Mouse (Mus musculus) lung, embryonic 16.5 days (tissue): Measurements from ENCODE around the gene Ccl7. TPM values are rescaled to one million over a fixed set of nuclear protein-coding genes. Genes with fewer than 3 reads are reported as not detected.

Experiments used
- ATAC-seq: fragments of 200-750 bp; cut with Nextera tagmentation; 2 replicates; pipeline ENCODE4 v1.8.0; 2017; ENCODE audit warnings: low read depth, mild to moderate bottlenecking, moderate library complexity
- H3K27ac ChIP-seq: fragments of 300-500 bp; sonication (generic); 2 replicates; pipeline ENCODE4 v1.5.1; 2014; ENCODE audit warnings: mild to moderate bottlenecking, control low read depth, low read length
- H3K27me3 ChIP-seq: fragments of 300-500 bp; sonication (generic); 2 replicates; pipeline ENCODE4 v1.6.1; 2014; ENCODE audit warnings: low read depth, low read length, mixed read lengths; ENCODE audit not compliant: control insufficient read depth, insufficient read depth
- H3K36me3 ChIP-seq: fragments of 300-500 bp; sonication (generic); 2 replicates; pipeline ENCODE4 v1.6.1; 2014; ENCODE audit warnings: low read length; ENCODE audit not compliant: control insufficient read depth, insufficient read depth
- H3K4me1 ChIP-seq: fragments of 300-500 bp; sonication (generic); replicated peaks from 2 replicates; pipeline ENCODE4 v1.6.1; 2014; ENCODE audit warnings: low read length, mixed read lengths; ENCODE audit not compliant: control insufficient read depth, insufficient read depth
- H3K4me2 ChIP-seq: fragments of 300-500 bp; sonication (generic); 2 replicates; pipeline ENCODE4 v1.6.1; 2014; ENCODE audit warnings: low read depth, low read length, control low read depth
- H3K4me3 ChIP-seq: fragments of 300-500 bp; sonication (generic); 2 replicates; pipeline ENCODE4 v1.5.1; 2014; ENCODE audit warnings: mild to moderate bottlenecking, low read length, control low read depth
- H3K9ac ChIP-seq: fragments of 300-500 bp; sonication (generic); 2 replicates; pipeline ENCODE4 v1.6.1; 2014; ENCODE audit warnings: low read length, control low read depth
- H3K9me3 ChIP-seq: fragments of 300-500 bp; sonication (generic); 2 replicates; pipeline ENCODE4 v1.6.1; 2016; ENCODE audit warnings: low read length; ENCODE audit not compliant: control insufficient read depth
- WGBS: fragments of 180-500 bp; shearing (Covaris S2); extraction: QIAGEN DNeasy Blood & Tissue Kit; methylation state at CpG from one replicate; pipeline ENCODE4 v1.1.7; 2014; 5-methylcytosine and 5-hydroxymethylcytosine counted together
- polyA plus RNA-seq: library from polyadenylated mRNA; unstranded; fragments of >200 nt; fragmentation: Nextera tagmentation; extraction: Ambion mirVana; gene quantifications from 2 replicates; pipeline ENCODE4 v1.2.1, GENCODE M21; 2015

The Ccl7 gene
- polyA plus RNA-seq = 12.1 and 13.6 TPM in 2 replicates

DNA sequence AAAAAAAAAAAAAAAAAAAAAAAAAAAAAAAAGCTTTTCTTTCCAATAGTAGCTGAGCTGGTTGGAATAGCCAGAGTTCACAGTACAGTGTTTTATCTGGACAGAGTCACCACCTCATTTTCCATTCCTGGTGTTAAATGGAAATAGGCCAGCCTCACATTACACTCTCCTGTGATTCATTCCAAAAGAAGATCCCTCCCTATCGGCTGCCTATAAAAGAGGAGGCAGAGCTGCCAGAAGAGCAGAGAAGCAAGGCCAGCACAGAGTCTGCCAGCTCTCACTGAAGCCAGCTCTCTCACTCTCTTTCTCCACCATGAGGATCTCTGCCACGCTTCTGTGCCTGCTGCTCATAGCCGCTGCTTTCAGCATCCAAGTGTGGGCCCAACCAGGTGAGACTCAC, at the start of gene Ccl7:
Gene Ccl7 (plus strand): TSS at position 242 of the 400 bp plus-strand sequence.
- H3K9ac ChIP-seq = no peak within 1 kb of the TSS
- 44% methylated on average over 3 of the region's 3 CpGs for WGBS
- no peaks in the 10 kb centered on the region for H3K27me3 ChIP-seq
- H3K4me2 ChIP-seq = no peak within 1 kb of the TSS
- peak within 1 kb of the TSS; percentile 19 for H3K27ac ChIP-seq
- no peak within 1 kb of the TSS for H3K4me3 ChIP-seq
- ATAC-seq = peak; percentile 68
- H3K9me3 ChIP-seq = no peaks in the 10 kb centered on the region
- no peaks in the 10 kb centered on the region; the same call in 1 of the 2 replicates for H3K4me1 ChIP-seq
- no peaks in the 10 kb centered on the region for H3K36me3 ChIP-seq

DNA sequence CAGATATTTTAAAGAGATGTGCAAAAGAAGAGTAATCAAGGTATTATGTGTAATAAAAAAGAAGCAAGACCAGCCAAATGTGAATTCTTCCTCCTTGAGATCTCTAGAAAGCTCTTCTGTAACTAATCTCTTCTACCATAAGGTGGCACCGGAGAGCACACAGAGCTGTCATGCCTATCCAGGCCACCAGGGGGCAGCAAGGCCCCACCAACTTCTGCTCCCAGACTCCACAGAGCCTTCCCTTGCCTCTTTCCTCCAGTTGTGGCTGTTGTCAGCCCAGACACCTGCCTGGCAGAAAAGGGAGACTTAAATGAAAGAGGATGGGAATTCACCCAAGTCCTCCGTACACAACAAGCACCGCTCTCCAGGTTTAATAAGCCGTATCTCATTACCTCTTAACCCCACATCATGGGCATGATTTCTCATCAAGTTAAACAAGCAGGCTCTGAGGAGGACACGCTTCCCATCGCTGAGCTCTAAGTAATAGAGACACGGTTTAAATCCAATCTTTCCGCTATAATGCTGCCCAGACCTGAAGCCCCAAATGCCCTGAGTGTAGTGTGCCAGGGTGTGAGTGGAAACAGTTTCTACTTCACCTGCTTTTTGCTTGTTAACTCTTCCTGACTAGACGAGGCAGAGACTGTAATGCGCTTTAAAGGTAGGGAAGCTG, 49.2 kb upstream of the Ccl7 start:
- no peak overlapping the region for H3K27ac ChIP-seq
- H3K4me2 ChIP-seq = no peak overlapping the region
- WGBS = 63% methylated on average over 10 of the region's 10 CpGs
- no peak overlapping the region for H3K9ac ChIP-seq
- no peaks in the 10 kb centered on the region for H3K4me1 ChIP-seq
- H3K27me3 ChIP-seq = no peaks in the 10 kb centered on the region
- 0 out of 2 replicates have a peak, but pooled peaks have one; percentile 38 for ATAC-seq
- H3K9me3 ChIP-seq = no peaks in the 10 kb centered on the region
- H3K36me3 ChIP-seq = no peaks in the 10 kb centered on the region
- H3K4me3 ChIP-seq = no peak overlapping the region

DNA sequence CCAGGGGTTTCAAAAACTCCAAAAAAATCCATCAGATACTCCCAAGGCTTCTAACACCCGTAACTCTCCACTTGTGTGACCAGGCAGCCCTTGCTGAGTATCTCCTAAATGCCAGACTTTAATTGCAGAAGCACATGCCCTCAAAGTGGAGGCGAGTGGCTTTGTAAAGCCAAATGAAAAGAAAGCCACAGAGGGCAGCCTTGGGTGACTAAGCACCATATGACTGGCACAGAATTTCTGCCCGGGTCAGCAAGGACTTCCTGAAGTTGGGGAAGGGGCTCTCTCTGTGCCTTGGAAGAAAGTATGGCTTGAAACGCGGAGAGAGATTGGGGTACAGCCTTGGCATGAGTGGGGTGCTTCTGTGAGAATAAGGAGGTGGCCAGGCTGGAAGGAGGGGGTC, 48.4 kb upstream of the Ccl7 start:
- ATAC-seq = no peak
- WGBS = 81% methylated on average over 5 of the region's 5 CpGs
- no peak overlapping the region for H3K27ac ChIP-seq

DNA sequence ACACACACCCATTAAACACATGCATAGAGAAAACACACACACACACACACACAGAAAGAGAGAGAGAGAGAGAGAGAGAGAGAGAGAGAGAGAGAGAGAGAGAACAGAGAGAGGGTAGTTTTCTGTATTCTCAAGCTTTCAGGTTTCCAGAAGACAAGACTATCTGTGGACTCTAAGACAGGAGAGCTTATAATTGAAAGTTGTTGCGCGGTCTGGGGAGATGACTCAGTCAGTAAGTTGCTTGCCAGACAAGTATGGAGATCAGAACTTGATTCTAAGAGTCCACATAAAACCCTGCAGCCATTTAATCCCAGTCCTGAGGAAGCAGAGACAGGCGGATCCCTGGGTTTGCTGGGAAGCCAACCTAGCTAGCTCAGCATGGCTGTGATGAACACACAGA, 46.9 kb upstream of the Ccl7 start:
- Histone ChIP-seq H3K9ac (no peak overlapping the region), H3K27me3 (no peaks in the 10 kb centered on the region), H3K36me3 (no peaks in the 10 kb centered on the region), H3K27ac (no peak overlapping the region), H3K9me3 (no peaks in the 10 kb centered on the region), H3K4me1 (no peaks in the 10 kb centered on the region), H3K4me3 (no peak overlapping the region), H3K4me2 (no peak overlapping the region)
- no peak for ATAC-seq
- WGBS = 83% methylated on average over 3 of the region's 3 CpGs

More for the DNA sequence above, 48.4 kb upstream of the Ccl7 start:
- Histone ChIP-seq H3K9ac (no peak overlapping the region), H3K9me3 (no peaks in the 10 kb centered on the region), H3K27me3 (no peaks in the 10 kb centered on the region), H3K36me3 (no peaks in the 10 kb centered on the region), H3K4me1 (no peaks in the 10 kb centered on the region), H3K4me3 (no peak overlapping the region), H3K4me2 (no peak overlapping the region)

DNA sequence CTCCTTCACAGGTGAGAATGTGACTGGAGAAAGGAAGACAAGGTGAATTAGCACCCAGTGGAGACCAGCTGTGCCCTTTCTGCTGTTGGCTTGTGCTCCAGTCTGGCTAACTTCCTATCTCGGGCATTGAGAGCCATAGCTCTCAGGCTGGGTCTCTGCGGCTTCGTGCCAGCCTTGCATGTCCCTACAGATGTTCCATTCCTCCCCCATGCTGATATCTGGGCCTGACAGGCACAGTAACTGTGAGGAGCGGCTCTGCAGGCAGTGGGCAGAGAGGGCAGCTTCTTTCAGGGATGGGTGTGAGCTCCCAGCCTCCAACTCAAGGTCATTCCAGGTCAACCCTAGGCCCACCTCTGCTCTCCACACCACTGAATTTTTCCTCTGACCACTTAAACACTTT, 46.0 kb upstream of the Ccl7 start:
- no peak overlapping the region for H3K4me2 ChIP-seq
- no peak overlapping the region for H3K9ac ChIP-seq
- no peak overlapping the region for H3K27ac ChIP-seq
- H3K9me3 ChIP-seq = no peaks in the 10 kb centered on the region
- H3K36me3 ChIP-seq = no peaks in the 10 kb centered on the region
- ATAC-seq = no peak
- WGBS = 74% methylated on average over 4 of the region's 4 CpGs
- H3K4me1 ChIP-seq = no peaks in the 10 kb centered on the region
- H3K27me3 ChIP-seq = no peaks in the 10 kb centered on the region
- H3K4me3 ChIP-seq = no peak overlapping the region

DNA sequence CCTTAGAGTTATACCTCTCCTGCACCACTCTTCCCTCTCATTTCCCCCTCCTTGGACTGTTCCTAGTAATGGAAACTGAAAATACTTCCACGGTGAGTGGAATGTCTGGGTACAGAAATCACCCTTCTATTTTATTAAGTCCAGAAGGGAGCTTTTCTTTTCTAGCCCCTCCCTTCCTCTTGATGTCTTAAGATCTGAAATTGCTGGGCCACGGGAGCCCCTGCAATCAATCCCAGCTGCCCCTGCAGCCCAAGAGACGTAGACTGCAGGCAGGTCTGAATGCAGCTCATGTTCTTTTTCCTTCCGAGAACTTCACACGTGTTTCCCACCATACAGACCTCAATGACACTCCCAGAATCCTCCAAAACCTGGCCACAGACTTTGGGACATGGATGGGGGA, 44.9 kb upstream of the Ccl7 start:
- WGBS = 68% methylated on average over 5 of the region's 5 CpGs
- no peak for ATAC-seq
- Histone ChIP-seq H3K27me3 (no peaks in the 10 kb centered on the region), H3K27ac (no peak overlapping the region), H3K9me3 (no peaks in the 10 kb centered on the region), H3K4me1 (no peaks in the 10 kb centered on the region), H3K4me3 (no peak overlapping the region), H3K36me3 (no peaks in the 10 kb centered on the region), H3K4me2 (no peak overlapping the region), H3K9ac (no peak overlapping the region)

DNA sequence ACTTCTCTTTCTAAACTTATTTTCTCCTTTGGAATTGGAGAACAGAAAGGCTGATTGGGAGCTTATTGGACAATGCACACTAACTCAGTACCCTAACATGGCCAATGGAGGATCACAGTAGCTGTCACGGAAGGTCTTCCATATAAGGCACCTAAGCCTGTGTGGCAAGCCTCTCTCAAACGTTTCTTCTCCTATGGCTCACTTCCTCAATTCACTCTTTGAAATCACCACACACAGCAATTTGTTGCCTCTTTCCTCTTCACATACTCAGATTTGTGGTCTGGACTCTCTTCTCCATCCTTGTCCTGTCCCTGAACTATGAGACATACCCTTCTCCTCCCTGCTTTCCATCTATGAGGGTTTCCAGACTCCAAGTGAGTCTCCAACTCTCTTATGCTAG, 40.7 kb upstream of the Ccl7 start:
- H3K9ac ChIP-seq = no peak overlapping the region
- ATAC-seq = no peak
- H3K27ac ChIP-seq = no peak overlapping the region
- no peaks in the 10 kb centered on the region for H3K27me3 ChIP-seq
- peaks cover 2% of the 10 kb centered on the region; the same call in 1 of the 2 replicates for H3K4me1 ChIP-seq
- H3K4me2 ChIP-seq = no peak overlapping the region
- no peaks in the 10 kb centered on the region for H3K9me3 ChIP-seq
- no peaks in the 10 kb centered on the region for H3K36me3 ChIP-seq
- H3K4me3 ChIP-seq = no peak overlapping the region
- WGBS = 58% methylated on average over 2 of the region's 2 CpGs

DNA sequence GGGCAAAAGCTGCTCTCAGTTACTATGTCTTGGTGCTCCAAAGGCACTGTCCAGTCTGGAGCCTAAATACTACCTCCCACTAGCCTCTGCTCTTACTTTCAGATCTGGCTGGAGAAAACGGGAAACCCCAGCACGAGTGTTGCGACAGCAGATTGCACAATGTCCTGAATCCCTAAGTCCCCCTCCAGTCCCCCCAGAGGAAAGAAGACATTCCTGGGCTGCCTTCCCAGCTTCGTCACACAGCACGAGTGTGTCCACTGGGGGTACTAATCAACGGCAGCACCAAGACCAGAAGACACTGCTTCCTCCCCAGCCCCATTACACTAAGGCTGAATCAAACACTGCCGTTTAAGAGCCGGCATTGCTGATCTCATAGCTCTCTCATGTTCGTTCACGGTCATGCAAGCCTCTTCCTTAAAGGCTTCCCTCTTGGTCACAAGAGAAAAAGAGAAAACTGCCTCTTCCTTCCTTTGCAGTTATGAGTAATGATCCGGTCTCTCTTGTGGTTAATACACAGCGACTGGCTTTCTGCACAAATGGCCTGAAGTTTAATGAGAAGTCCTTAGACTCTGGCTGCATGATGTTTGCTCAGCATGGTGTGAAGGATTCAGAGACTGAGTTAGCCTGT, 38.6 kb upstream of the Ccl7 start:
- peaks cover 5% of the 10 kb centered on the region; the same call in 1 of the 2 replicates for H3K4me1 ChIP-seq
- peak overlapping the region; percentile 68 for H3K27ac ChIP-seq
- H3K9ac ChIP-seq = no peak overlapping the region
- H3K4me2 ChIP-seq = peak overlapping the region; percentile 19
- no peaks in the 10 kb centered on the region for H3K36me3 ChIP-seq
- ATAC-seq = peak; percentile 95
- 25% methylated on average over 12 of the region's 12 CpGs for WGBS
- no peaks in the 10 kb centered on the region for H3K9me3 ChIP-seq
- no peak overlapping the region for H3K4me3 ChIP-seq
- H3K27me3 ChIP-seq = no peaks in the 10 kb centered on the region

DNA sequence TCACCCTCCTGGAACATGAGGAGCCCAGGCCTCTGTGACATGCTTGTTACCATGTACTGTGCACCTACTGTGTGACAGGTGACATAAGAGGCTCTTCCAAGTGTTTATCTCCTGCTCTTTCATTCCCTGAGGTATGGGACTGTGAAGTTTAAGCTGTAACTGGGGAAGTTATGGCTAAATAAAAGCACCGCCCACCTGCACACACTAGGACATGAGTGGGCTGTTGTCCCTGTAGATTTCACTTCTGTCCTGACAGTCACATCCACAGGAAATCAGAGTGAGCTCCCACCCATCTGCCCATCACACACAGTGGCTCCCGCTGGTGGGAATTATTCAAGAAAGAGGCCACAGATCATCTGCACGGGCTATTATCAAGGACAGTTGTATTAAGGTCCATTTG, 35.4 kb upstream of the Ccl7 start:
- Histone ChIP-seq H3K9me3 (no peaks in the 10 kb centered on the region), H3K36me3 (no peaks in the 10 kb centered on the region), H3K27me3 (no peaks in the 10 kb centered on the region), H3K9ac (no peak overlapping the region), H3K4me2 (no peak overlapping the region), H3K27ac (no peak overlapping the region), H3K4me1 (peaks cover 5% of the 10 kb centered on the region; the same call in 1 of the 2 replicates), H3K4me3 (no peak overlapping the region)
- no peak for ATAC-seq
- 82% methylated on average over 3 of the region's 3 CpGs for WGBS
